Mouse (Mus musculus): ENCODE measurements around the gene Bloc1s5.

The Bloc1s5 gene

GRCm38 (mm10) chr13:38565245-38565644, 69.7 kb downstream of the Bloc1s5 start:
- no peak for DNase-seq (ENCODE audit: low spot score)

GRCm38 (mm10) chr13:38554611-38555010, 80.3 kb downstream of the Bloc1s5 start:
- DNase-seq (ENCODE audit: low spot score): no peak

- no peak for DNase-seq (ENCODE audit: low spot score)
Measured at GRCm38 (mm10) chr13:38554210-38554609, 80.7 kb downstream of the Bloc1s5 start.

- peak; percentile 66 for DNase-seq (ENCODE audit: low spot score)
Measured at GRCm38 (mm10) chr13:38548681-38549080, 86.2 kb downstream of the Bloc1s5 start.

GRCm38 (mm10) chr13:38547717-38548116, 87.2 kb downstream of the Bloc1s5 start:
- no peak for DNase-seq (ENCODE audit: low spot score)

GRCm38 (mm10) chr13:38546754-38547153, 88.2 kb downstream of the Bloc1s5 start:
- DNase-seq (ENCODE audit: low spot score): no peak

GRCm38 (mm10) chr13:38545460-38545859, 89.4 kb downstream of the Bloc1s5 start:
- DNase-seq (ENCODE audit: low spot score): no peak

GRCm38 (mm10) chr13:38544769-38545445, 90.0 kb downstream of the Bloc1s5 start:
- DNase-seq (ENCODE audit: low spot score): no peak

- no peak for DNase-seq (ENCODE audit: low spot score)
Measured at GRCm38 (mm10) chr13:38543455-38544125, 91.3 kb downstream of the Bloc1s5 start.
